Mouse (Mus musculus) retina, adult 2 months (tissue): ENCODE measurements around the gene Hist1h2bn.
"Not testable (repeated sequence)": the region's sequence is repeated elsewhere in the genome, so short reads cannot be mapped to it uniquely, and the experiment has no call there.

Experiments
- DNase-seq: peaks from one replicate; pipeline ENCODE4 v3.0.0-alpha.2; 2012; ENCODE audit warnings: low read depth, low spot score

Gene Hist1h2bn

GRCm38 (mm10) chr13:21727948-21728572, 25.9 kb upstream of the Hist1h2bn start:
- DNase-seq = no peak

GRCm38 (mm10) chr13:21729544-21729943, 24.4 kb upstream of the Hist1h2bn start:
- no peak for DNase-seq

GRCm38 (mm10) chr13:21733466-21733865, 20.5 kb upstream of the Hist1h2bn start:
- DNase-seq = no peak

GRCm38 (mm10) chr13:21734010-21734905, 19.7 kb upstream of the Hist1h2bn start:
- DNase-seq = no peak

GRCm38 (mm10) chr13:21734906-21735767, 18.8 kb upstream of the Hist1h2bn start, which contains the start of gene Hist1h4j:
Gene Hist1h4j, plus strand, starts transcription at chr13:21735064.
- DNase-seq = not testable (repeated sequence)

GRCm38 (mm10) chr13:21745006-21745405, 8.9 kb upstream of the Hist1h2bn start:
- DNase-seq = no peak

GRCm38 (mm10) chr13:21749387-21750158, 4.3 kb upstream of the Hist1h2bn start:
- DNase-seq = no peak

GRCm38 (mm10) chr13:21750159-21751017, 3.5 kb upstream of the Hist1h2bn start, which contains the start of gene Hist1h4k:
Gene Hist1h4k, minus strand, starts transcription at chr13:21750505.
- DNase-seq = not testable (repeated sequence)

- DNase-seq = no peak
Observed at GRCm38 (mm10) chr13:21751417-21751816, 2.5 kb upstream of the Hist1h2bn start.

- DNase-seq = no peak
Observed at GRCm38 (mm10) chr13:21751827-21752226, 2.1 kb upstream of the Hist1h2bn start.

GRCm38 (mm10) chr13:21752356-21752755, 1.6 kb upstream of the Hist1h2bn start:
- no peak for DNase-seq

GRCm38 (mm10) chr13:21753051-21753523, 836 bp upstream of the Hist1h2bn start:
- DNase-seq = no peak

- DNase-seq = not testable (repeated sequence)
Observed at GRCm38 (mm10) chr13:21754294-21755001, 525 bp downstream of the Hist1h2bn start.

GRCm38 (mm10) chr13:21755707-21756106, 1.8 kb downstream of the Hist1h2bn start:
- no peak for DNase-seq

- DNase-seq = no peak
Observed at GRCm38 (mm10) chr13:21778814-21779766, 25.2 kb downstream of the Hist1h2bn start.

GRCm38 (mm10) chr13:21779767-21780731, 26.1 kb downstream of the Hist1h2bn start, which contains the start of gene Hist1h1b:
Gene Hist1h1b, minus strand, starts transcription at chr13:21780625.
- DNase-seq = no peak
